Mouse (Mus musculus): ENCODE measurements at regions not wholly inside any gene's neighbourhood (a gene's known extent, or its start where the extent isn't known, plus 50 kb on each side); places are given as distances from the start of the nearest gene placed in this dataset.

DNA sequence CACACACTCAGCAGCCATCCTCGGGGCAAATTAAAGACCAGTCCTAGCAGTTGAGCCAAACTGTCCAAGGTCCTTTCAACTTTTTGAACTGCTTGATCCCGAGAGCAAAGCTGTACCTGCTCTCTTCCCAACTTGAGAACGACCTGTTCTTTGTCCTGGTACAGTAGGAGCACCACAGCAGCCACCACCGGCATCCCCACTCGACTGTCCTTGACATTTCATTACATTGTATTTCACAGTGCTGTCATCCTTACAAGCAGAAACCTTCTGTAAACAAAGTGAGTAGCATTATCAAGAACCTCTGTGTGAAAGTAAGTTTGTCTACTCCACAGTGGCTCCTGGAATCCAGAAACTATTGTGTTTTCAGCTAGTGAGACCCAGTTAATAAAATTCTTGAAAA is 240.2 kb upstream of the Zfp462 start:
- ATAC-seq (replicated peaks), result no peak
- 81% methylated on average over 5 of the region's 5 CpGs for WGBS
- Histone ChIP-seq H3K4me2 (replicated peaks) (no peak overlapping the region), H3K4me3 (no peak overlapping the region), H3K4me1 (no peaks in the 10 kb centered on the region), H3K9ac (replicated peaks) (no peak overlapping the region), H3K36me3 (no peaks in the 10 kb centered on the region), H3K9me3 (no peaks in the 10 kb centered on the region), H3K27me3 (no peaks in the 10 kb centered on the region), H3K27ac (replicated peaks) (no peak overlapping the region)

DNA sequence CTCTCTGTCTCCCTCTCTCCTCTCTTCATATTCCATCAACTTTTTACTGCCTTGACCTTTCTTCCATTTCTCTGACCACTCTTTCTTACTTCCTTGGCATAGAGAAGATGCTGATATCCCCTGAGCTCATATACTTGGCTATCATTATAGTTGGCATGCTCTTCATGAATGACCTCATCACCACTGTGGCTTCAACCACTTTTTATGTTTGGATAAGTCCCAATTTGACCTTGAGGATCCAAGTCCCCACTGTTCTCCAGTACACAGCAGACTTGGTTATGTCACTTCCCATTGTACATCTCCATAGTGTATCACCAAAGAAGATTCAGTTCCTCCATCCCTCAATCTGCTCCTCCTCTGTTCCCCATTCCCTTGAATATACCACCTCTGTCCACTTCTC is 235.1 kb upstream of the Zfp462 start:
- H3K9ac ChIP-seq (replicated peaks), result no peak overlapping the region

DNA sequence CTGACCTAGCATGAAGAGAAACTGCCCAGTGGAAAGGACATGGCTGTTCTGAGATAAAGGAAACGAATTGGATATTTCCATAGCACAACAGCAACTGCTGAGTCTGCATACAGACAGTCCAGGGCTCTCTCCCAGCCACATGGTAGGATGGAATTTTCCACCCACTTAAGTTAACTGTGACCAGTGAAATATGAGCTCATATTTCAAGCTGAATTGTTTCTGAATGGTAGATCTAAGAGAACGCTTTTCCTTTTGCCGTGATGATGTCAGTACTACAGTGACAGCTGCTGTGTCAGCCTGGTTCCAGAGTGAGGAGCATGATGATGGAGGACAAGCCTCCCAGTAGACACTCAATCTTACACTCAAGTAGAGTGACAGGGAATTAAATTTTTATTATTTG is 231.9 kb upstream of the Zfp462 start:
- Histone ChIP-seq H3K4me3 (no peak overlapping the region), H3K27ac (replicated peaks) (no peak overlapping the region), H3K27me3 (no peaks in the 10 kb centered on the region), H3K9ac (replicated peaks) (no peak overlapping the region), H3K36me3 (no peaks in the 10 kb centered on the region), H3K4me1 (no peaks in the 10 kb centered on the region), H3K9me3 (no peaks in the 10 kb centered on the region), H3K4me2 (replicated peaks) (no peak overlapping the region)
- ATAC-seq (replicated peaks), result no peak
- 80% methylated on average over 3 of the region's 3 CpGs for WGBS

More for the DNA sequence above, 235.1 kb upstream of the Zfp462 start:
- no peaks in the 10 kb centered on the region for H3K9me3 ChIP-seq
- no peak overlapping the region for H3K4me2 ChIP-seq (replicated peaks)
- H3K4me3 ChIP-seq, result no peak overlapping the region
- H3K4me1 ChIP-seq, result no peaks in the 10 kb centered on the region
- no peak for ATAC-seq (replicated peaks)
- H3K27me3 ChIP-seq, result no peaks in the 10 kb centered on the region
- no peak overlapping the region for H3K27ac ChIP-seq (replicated peaks)
- no peaks in the 10 kb centered on the region for H3K36me3 ChIP-seq

DNA sequence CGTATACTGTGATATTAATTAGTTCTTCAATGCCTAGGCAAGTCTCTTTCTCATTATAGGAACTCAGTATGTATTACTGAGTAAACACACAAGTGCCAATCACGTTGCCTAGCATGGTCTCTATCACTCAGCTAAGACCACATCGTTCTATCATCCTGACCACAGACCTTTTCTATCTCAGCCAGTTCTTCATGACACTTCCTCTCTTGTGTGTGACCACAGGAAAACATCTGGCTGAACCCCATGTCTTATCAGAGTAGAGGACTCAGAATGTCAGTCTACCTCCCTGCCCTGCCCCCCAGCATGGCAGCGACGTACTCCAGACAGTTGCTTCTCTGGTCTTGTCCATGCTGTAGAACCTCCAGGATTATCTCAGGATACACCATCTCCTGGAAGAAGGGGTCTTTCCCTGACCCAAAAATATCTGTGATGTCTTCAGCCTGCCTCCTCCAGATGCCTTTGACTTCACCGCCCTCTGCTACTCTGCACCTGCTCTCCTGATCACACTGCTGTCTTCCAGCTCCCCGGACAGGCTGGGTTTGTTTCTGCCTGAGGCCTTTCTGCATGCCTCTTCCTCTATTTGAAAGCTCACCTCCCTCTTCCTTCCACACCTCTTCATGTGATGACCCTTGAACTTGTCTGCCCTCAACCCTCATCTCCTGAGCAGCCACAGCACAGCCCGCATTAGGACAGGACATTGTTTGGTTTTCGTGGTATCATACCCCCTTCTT is 230.1 kb upstream of the Zfp462 start:
- Histone ChIP-seq H3K27me3 (no peaks in the 10 kb centered on the region), H3K4me2 (replicated peaks) (no peak overlapping the region), H3K4me1 (no peaks in the 10 kb centered on the region), H3K27ac (replicated peaks) (no peak overlapping the region), H3K4me3 (no peak overlapping the region), H3K36me3 (no peaks in the 10 kb centered on the region), H3K9ac (replicated peaks) (no peak overlapping the region), H3K9me3 (no peaks in the 10 kb centered on the region)
- ATAC-seq (replicated peaks), result no peak
- 90% methylated on average over 9 of the region's 9 CpGs for WGBS

DNA sequence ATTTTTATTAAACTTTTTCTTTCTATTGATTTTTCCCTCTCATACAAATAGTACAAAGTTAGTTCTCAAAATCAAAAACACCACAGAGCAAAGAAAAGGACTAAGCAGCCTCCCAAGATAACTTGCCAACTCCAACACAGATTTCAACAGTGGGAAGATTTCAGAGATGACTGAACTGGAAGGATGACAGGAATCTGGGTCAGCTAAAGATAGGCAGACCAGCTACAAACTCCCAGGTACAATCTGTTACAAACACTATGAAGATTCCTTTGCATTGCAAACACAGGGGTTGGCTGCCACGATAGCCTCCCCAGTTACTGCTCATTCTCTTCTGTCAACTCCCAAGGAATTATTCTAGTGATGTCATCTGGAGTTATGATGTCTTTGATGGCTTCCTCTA is 226.8 kb upstream of the Zfp462 start:
- WGBS, result 85% methylated on average over 1 of the region's 1 CpGs
- Histone ChIP-seq H3K27ac (replicated peaks) (no peak overlapping the region), H3K9ac (replicated peaks) (no peak overlapping the region), H3K9me3 (no peaks in the 10 kb centered on the region), H3K36me3 (no peaks in the 10 kb centered on the region), H3K4me1 (no peaks in the 10 kb centered on the region), H3K4me2 (replicated peaks) (no peak overlapping the region), H3K4me3 (no peak overlapping the region), H3K27me3 (no peaks in the 10 kb centered on the region)
- no peak for ATAC-seq (replicated peaks)

DNA sequence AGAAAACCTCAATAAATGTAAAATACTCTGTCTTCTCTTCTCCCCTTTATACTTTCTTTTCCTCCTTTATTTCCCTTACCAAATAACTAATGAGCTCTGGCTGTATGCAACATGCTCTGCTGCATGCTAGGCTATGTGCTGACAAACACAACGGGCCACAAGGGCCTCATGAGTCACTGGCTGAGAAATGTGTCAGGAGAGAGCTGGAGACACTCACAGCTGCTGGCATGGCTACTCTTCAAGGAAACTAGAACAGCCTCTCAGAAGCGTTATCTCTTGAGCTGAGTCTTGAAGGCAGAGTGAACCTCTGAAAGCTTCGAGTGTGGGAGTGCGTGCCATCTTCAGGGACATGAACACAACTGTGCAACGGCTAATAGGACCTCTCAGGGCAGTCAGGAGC is 205.8 kb upstream of the Zfp462 start:
- Histone ChIP-seq H3K9ac (replicated peaks) (no peak overlapping the region), H3K27ac (replicated peaks) (no peak overlapping the region), H3K4me2 (replicated peaks) (no peak overlapping the region), H3K27me3 (no peaks in the 10 kb centered on the region), H3K9me3 (no peaks in the 10 kb centered on the region), H3K4me3 (no peak overlapping the region), H3K36me3 (no peaks in the 10 kb centered on the region), H3K4me1 (no peaks in the 10 kb centered on the region)
- WGBS, result 83% methylated on average over 5 of the region's 5 CpGs
- ATAC-seq (replicated peaks), result no peak

DNA sequence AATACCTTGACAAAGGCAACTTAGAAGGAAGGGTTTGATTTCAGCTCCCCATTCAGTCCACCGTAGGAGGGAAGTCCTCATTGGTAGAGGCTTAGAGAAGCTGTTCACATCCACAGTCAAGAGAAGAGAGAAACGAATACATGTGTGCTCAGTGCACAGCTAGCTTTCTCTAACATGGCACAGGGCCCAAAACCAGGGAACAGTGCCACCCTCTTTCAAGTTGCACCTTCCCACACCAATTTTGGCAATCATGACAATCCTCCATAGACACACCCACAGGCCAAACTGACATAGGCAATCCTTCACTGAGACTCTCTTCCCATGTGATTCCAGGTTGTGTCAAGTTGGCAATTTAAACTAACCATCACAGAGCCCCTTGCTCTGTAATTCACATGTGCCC is 193.4 kb upstream of the Zfp462 start:
- no peaks in the 10 kb centered on the region for H3K4me1 ChIP-seq
- no peak overlapping the region for H3K27ac ChIP-seq (replicated peaks)
- H3K27me3 ChIP-seq, result no peaks in the 10 kb centered on the region
- H3K36me3 ChIP-seq, result no peaks in the 10 kb centered on the region
- WGBS, result 74% methylated on average over 2 of the region's 2 CpGs
- no peak overlapping the region for H3K4me3 ChIP-seq
- no peaks in the 10 kb centered on the region for H3K9me3 ChIP-seq
- no peak overlapping the region for H3K4me2 ChIP-seq (replicated peaks)
- no peak overlapping the region for H3K9ac ChIP-seq (replicated peaks)
- ATAC-seq (replicated peaks), result no peak

DNA sequence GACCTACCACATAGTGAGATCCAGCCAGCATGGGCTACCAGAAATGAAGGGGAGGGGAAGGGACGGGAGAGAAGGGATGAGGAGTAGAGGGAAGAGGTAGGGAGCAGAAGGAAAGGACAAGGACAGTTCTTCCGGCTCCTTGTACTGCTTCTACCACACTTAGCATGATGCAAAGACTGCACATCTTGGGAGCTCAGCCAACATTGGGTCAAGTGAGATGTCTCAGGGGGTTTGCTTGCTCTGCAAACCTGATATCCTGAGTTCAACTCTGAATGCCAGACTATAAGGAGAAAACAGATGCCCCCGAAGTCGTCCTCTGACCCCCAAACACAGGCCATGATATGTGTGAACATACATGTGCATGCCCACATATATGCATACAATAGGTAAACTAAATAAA is 188.4 kb upstream of the Zfp462 start:
- no peak for ATAC-seq (replicated peaks)
- Histone ChIP-seq H3K9me3 (no peaks in the 10 kb centered on the region), H3K36me3 (no peaks in the 10 kb centered on the region), H3K27ac (replicated peaks) (no peak overlapping the region), H3K4me3 (no peak overlapping the region), H3K4me1 (peaks cover 18% of the 10 kb centered on the region), H3K27me3 (no peaks in the 10 kb centered on the region), H3K4me2 (replicated peaks) (no peak overlapping the region), H3K9ac (replicated peaks) (no peak overlapping the region)
- 87% methylated on average over 4 of the region's 4 CpGs for WGBS

DNA sequence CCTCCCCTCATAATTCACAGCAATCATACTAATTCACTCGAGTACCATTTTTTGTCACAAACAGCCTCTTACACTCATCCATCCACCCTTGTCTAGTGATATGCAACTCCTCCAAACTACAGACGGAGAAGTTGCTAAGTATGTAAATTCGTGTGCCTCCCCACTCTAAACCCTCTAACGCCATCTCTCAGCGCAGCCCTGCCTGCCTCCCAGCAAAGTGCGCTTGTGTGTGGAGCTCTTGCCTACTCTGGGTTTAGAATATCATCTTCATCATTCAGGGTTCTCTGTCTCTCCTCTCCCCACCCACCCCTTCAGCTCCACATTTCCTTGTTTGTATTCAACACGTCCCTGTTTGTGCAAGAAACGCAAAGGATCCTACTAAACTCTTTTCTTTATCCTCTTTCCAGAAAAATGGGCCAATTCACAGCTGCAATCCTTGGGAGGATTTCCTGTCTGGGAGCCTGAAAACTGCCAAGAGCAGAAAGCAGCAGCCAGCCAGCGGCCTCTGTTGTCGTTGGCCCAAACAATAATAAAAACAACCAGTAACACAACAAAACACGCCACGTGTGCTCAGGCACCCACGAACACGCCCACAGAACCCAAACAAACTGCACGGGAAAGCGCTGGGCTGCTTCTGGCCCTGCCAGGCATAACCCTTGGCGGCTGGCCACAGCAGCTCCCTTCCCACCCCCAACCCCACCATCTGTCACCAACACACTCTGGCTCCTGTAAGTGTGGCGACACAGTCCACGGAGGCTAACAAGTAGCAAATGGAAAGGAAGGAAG is 186.9 kb upstream of the Zfp462 start:
- H3K4me1 ChIP-seq, result peaks cover 18% of the 10 kb centered on the region
- H3K27ac ChIP-seq (replicated peaks), result peak overlapping the region; percentile 64
- 28% methylated on average over 19 of the region's 19 CpGs for WGBS
- H3K9me3 ChIP-seq, result no peaks in the 10 kb centered on the region
- H3K9ac ChIP-seq (replicated peaks), result no peak overlapping the region
- no peaks in the 10 kb centered on the region for H3K36me3 ChIP-seq
- no peaks in the 10 kb centered on the region for H3K27me3 ChIP-seq
- ATAC-seq (replicated peaks), result peak; percentile 96
- H3K4me3 ChIP-seq, result peak overlapping the region; percentile 3; the same call in 1 of the 2 replicates
- peak overlapping the region; percentile 38 for H3K4me2 ChIP-seq (replicated peaks)

DNA sequence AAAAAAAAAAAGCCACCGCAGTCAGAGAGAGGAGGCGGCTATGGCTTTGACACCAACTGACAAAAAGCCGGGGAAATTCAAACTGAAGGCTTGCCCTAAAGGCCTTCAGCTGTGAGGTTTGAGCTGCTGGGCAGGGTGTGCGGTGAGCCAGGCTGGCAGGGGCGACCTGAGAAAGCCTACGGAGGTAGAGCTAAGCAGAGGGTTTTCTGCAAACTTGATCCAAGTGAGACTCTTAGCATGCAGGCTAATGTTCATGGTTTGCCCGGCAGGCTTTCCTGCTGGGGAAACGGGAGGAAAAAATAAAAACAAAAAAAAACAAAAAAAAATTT is 186.4 kb upstream of the Zfp462 start:
- no peak for ATAC-seq (replicated peaks)
- peak overlapping the region; percentile 64 for H3K27ac ChIP-seq (replicated peaks)
- H3K9ac ChIP-seq (replicated peaks), result no peak overlapping the region
- WGBS, result 37% methylated on average over 8 of the region's 8 CpGs
- H3K4me2 ChIP-seq (replicated peaks), result peak overlapping the region; percentile 38
- no peaks in the 10 kb centered on the region for H3K36me3 ChIP-seq
- H3K9me3 ChIP-seq, result no peaks in the 10 kb centered on the region
- peaks cover 18% of the 10 kb centered on the region for H3K4me1 ChIP-seq
- no peaks in the 10 kb centered on the region for H3K27me3 ChIP-seq
- peak overlapping the region; percentile 3; the same call in 1 of the 2 replicates for H3K4me3 ChIP-seq

DNA sequence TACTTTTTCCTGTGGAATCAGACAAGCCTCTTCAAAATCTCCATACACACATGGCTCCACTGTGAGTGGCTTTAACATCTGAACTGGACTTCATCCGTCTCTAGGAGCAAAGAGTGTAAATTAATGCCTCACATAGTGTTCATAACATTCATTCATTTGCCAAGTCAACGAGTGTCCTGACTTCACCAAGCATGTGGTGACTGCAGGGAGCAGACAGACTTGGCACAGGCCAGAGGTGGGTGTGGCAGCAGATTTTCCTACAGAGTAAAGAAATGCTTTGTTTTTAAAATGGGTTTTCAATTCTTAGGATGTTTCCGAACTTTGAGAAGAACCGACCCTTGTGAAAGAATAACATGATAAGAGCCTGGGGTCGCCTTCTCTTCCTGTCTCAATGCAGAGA is 183.6 kb upstream of the Zfp462 start:
- no peak overlapping the region for H3K4me3 ChIP-seq
- no peak for ATAC-seq (replicated peaks)
- no peak overlapping the region for H3K9ac ChIP-seq (replicated peaks)
- H3K36me3 ChIP-seq, result no peaks in the 10 kb centered on the region
- peaks cover 30% of the 10 kb centered on the region for H3K4me1 ChIP-seq
- no peak overlapping the region for H3K27ac ChIP-seq (replicated peaks)
- WGBS, result 62% methylated on average over 5 of the region's 5 CpGs
- no peak overlapping the region for H3K4me2 ChIP-seq (replicated peaks)
- no peaks in the 10 kb centered on the region for H3K9me3 ChIP-seq
- no peaks in the 10 kb centered on the region for H3K27me3 ChIP-seq

DNA sequence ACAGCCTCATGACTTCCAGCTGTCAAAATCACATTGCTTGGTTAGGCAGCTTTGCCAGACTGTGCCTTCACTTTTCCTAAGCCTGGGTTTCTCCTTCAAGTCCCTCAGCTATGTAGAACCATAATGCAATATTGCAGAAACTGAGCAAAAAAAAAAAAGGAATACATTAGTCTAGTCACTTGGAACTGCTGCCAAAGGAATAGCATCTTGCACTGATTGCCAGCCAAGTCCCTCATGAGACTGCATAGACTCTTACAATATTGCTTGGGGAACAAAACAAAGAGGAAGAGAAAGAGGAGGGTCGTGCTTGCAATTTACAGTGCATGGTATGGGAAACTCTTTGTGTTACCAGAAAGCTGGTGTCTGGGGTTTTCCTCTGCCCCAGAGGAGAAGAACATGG is 179.8 kb upstream of the Zfp462 start:
- H3K27me3 ChIP-seq, result no peaks in the 10 kb centered on the region
- no peak overlapping the region for H3K4me2 ChIP-seq (replicated peaks)
- peak overlapping the region; percentile 74 for H3K27ac ChIP-seq (replicated peaks)
- H3K4me3 ChIP-seq, result no peak overlapping the region
- peaks cover 23% of the 10 kb centered on the region for H3K4me1 ChIP-seq
- H3K9me3 ChIP-seq, result no peaks in the 10 kb centered on the region
- no peaks in the 10 kb centered on the region for H3K36me3 ChIP-seq
- no peak overlapping the region for H3K9ac ChIP-seq (replicated peaks)
- ATAC-seq (replicated peaks), result peak; percentile 60; the same call in 1 of the 2 replicates
- 24% methylated on average over 1 of the region's 1 CpGs for whole genome bisulfite sequencing
